Mouse (Mus musculus) lung, postnatal 25 days (tissue): Measurements from ENCODE around the gene Kazald1.
A peak's percentile ranks its signal among the peaks of the same experiment; 100 is the strongest.
"Not testable (repeated sequence)": the region's sequence is repeated elsewhere in the genome, so short reads cannot be mapped to it uniquely, and the experiment has no call there.

Source experiments
- DNase-seq: peaks from one replicate; pipeline ENCODE4 v3.0.0; 2022; ENCODE audit warnings: low spot score

Gene Kazald1

DNA sequence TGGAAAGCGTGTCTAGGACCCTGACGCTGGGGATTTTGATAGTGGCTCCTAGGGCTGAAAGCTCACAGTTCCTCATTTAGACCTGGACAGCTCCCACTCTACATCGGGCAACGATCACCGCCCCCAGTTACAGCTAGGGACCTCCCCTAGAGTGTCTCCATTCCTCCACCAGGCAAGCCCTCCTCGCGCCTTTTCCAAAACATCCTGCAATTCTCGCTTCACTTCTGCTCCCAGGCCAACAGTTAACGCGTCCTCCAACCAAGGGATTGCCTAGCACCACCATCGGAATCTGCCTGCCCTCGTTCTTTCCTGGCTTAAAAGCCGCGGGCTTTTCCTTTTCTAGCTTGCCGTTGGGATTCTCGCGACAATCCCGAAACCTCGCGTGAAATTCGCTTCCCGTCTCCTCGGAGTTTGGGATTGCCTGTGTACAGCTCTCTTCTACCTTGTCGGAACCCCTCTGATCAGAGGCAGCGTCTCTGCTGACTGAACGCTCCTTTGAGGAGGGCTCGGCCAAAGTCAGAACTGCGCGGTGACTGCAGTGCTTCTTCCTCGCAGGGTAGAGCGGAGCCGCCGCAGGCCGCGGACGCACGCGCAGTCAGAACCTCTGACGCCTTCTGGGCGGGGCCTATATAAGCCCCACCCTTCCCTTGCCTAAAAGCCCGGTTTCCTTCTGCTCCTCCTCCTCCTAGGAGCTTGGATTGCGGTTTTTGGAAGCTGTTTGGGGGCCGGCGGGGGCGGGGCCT, at the start of gene Kazald1:
Gene Kazald1, plus strand, starts transcription at position 662 of the 743 bp plus-strand sequence.
- peak; percentile 95 for DNase-seq

DNA sequence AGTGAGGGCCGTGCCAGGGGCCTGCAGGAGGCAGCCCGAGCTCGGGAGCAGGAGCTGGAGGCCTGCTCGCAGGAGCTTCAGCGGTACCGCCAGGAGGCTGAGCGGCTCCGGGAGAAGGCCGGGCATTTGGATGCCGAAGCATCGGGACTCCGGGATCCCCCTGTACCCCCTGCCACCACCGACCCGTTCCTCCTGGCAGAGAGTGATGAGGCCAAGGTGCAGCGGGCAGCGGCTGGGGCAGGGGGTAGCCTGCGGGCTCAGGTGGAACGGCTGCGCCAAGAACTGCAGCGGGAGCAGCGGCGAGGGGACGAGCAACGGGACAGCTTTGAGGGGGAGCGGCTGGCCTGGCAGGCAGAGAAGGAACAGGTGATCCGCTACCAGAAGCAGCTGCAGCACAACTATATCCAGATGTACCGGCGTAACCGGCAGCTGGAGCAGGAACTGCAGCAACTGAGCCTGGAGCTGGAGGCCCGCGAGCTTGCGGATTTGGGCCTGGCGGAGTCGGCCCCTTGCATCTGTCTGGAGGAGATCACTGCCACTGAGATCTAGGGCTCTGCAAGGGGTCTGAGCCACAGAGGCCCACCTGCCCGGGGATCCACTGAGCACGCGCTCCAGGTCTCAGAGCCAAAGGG, 49.0 kb upstream of the Kazald1 start:
- no peak for DNase-seq

DNA sequence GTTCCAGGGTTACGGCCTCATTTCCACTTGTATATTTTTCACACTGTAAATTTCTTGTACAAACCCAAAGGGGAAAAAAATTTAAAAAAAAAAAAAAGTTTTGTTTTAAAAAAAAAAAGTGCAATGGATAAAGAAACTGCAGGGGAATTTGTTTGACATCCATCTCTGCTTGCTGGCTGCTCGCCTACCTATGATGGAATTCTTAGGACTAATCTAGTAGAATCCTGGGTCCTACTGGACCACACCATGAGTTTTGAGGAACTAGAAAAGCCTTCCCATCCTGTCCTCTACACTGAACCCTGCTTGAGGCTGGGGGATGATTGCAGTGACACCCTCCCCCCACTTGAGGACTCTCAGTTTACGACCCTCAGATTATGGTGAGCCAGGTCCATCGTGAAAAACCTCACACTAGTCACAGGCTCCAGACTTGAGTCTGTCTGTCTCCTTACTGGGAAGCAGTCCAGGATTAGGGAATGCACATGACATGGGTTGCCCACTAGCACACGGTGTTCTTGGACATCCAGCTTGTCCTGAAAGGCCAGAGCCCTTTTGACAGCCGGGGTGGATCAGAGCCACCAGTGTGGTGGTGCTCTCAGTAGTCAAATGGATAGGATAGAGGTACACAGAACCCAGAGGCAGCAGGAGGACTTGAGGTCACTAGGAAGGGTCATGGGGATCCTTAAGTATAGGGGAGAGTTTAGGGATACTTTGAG, 47.9 kb upstream of the Kazald1 start:
- no peak for DNase-seq

DNA sequence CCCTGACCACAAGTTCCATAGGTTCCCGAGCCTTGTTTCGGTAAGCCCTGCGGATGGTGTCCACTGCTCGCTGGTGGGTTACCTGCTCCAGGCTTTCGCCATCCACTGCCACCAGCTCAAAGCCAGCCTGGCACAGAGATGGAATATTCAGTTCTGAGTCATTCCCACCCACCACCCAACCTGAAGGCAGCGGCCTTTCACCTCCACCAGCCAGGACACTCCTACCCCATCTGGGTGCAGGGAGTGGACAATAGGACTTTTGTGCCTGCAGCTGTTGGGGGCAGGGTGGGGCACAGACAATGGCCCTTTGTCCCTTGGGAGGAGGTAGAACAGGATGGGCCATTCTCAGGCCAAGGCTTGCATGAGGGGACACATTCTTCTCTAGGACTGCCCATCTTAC, 47.2 kb upstream of the Kazald1 start:
- no peak for DNase-seq

DNA sequence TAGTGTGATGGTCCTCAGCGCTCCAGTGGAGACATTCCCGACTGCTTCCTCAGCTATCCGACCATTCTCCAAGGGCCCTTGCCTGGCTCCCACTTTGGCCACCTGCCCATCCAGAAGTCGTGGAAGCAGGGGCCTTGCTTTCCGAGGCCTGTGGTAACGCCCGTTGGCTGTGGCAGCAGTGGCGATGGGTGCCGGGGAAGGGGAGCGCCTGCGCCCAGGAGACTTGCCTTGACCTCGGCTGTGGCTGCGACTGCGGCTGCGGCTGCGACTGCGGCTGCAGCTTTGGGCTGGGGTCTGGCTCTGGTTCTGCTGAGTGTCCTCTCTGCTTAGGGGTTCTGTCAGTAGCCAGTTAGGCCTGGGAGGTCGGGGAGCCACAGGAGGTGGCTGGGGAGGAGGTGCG, 46.3 kb upstream of the Kazald1 start:
- DNase-seq = no peak

DNA sequence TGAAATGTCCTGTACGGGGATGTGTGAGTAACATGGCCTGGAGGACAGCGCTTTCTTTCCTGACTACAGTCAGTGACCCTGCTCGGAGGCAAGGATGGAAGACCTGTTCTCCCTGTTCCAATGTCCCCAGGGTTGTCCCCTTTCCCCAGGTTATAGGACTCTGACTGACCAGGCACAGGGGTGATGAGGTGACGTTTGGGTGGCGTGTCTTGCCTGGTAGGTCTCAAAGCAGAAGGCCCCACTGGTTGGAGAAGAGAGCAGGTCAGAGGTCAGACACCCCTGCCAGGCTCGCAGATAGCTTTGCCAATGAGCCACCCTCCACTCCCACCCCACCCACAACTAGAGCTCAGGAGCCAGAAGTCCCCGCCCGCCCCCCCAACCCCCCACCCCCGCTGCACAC, 45.5 kb upstream of the Kazald1 start:
- no peak for DNase-seq

DNA sequence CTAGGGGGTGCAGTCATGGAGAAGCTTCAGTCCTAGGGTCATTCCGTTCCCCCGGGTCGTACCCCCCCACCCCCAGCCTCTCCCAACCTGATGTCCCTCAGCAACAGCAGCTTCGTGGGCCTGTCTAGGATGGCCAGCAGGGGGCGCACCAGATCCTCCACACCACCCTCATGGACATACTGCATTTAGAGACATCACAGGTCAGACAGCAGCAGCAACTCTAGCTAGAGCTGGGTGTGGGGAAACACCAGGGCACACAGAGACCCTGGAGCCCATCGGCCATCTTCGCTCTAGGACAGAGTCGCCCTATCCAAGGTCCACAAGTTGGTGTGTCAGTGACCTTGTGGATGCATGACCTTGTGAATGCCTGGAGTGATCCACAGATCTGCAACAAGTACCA, 44.9 kb upstream of the Kazald1 start:
- peak; percentile 59 for DNase-seq

DNA sequence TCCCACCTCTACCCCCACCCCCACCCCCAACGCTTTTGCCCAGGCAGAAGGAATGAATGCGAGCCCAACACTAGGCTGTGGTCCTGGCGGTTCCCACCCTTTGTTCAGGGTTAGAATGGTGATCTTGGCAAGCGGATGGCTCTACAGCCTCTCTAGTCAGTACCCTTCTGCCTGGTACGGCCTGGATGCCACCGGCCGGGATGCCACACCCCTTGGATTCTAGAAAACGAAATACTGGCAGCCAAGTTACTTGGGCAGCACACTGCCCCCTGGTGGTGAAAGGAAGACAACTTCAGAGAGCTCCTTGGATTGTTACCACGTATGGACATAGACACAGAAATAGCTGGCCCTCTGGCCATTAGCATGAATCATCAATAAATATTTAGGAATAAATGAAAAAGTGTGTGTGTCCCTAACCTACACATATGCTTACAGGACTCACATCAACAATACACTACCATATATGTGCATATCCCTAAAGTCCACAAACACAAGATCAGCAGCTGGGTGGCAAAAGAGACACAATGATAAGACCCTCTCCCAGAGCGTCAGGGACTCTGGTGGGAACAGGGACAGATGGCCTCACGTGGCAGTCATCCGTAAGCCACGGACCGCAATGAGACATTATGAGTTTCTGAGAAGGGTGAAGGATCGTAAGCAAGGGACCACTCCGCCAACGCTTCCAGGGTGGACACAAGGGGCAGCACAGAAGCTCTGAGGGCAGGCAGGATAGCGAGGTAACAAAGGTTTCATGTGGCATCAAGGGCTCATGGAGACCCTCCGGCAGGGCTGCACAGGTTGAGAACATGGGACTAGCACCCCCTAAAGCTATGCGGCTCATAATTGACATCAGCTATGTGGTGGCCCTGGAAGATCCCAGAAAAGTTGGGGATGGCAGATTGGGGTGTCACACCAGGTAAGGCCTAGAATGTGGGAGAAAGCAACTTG, 44.0 kb upstream of the Kazald1 start:
- DNase-seq = peak; percentile 89

DNA sequence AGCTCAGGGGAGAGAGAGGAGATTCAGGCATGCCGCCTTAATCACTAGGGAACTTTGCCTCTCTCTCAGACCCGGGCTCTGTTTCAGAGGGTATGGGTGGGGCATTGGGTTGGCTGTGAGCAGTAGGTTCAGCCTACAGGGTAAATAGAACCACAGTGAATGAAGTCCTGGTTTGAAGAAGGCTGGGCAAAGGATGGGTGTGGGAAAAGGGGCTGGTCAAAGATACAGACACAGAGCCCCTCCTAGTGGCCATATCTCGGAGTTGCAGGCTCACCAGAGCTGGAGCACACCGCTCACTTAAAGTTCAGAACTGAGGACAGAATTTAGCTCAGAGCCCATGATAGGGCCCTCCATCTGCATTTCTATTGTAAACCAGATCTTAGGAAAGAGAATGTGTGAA, 43.3 kb upstream of the Kazald1 start:
- DNase-seq = peak; percentile 85

DNA sequence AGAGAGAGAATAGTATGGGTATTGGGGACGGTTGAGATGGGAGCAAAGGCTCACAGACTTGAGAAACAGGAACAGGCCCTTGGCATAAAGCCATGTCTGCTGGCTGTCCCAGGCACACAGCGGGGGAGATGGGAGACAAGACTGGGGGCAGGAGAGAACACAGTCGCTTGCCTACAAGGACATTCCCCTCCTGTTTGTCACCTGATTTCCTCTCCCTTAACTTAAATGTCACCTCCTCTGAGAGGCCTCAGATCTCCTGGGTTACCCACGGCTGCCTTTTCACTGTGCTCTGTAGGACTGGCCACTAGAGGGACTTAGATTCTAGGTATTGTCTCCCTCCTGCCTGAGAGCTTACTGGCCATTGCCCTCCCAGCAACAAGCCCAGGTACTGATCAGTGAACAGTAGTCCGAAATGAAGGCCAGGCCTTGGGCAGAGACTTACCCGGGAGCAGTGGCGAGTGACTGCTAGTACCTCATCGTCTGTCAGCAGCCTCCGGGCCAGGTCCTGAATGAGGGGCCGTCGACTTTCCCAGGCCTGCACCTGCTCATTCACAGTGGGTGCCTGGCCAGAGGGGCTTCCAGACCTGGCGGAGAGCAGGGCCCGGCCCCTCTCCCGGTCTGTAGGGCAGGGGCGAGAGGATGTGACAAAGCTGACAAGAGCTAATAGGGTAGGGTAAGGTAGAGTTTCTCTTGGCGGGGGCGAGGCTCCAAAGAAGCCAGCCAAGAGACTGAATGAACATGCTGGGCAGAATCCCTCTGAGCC, 42.3 kb upstream of the Kazald1 start:
- no peak for DNase-seq

DNA sequence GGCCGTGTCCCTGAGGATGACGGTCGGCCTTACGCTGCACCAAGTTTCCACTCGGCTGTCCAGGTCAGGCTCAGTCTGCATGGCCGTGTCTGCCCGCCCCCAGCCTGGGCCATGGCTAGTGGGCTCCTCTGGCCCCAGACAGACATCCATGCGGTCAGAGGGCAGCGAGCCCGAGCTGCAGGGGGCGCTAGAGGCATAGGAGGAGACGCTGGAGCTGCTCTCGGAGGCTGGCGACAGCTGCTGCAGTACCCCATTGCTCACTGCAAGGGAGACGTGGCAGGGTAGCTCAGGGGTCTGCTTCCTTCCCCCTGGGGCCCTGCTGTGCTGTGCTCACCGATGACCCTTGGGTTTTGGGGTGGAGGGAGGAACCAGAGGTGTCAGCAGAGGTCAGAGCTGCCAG, 38.2 kb upstream of the Kazald1 start:
- DNase-seq = peak; percentile 71

DNA sequence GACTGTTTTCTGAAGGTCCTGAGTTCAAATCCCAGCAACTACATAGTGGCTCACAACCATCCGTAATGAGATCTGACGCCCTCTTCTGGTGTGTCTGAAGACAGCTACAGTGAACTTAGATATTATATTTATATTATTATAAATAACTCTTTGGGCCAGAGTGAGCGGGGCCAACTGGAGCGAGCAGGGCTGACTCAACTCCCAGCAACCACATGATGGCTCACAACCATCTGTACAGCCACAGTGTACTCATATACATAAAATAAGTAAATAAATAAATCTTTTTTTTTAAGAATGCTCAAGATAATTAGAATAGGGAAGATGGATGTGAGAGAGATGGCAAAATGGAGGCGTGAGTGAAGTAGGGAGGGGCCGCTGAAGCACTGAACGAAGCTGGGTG, 36.8 kb upstream of the Kazald1 start:
- DNase-seq = not testable (repeated sequence)

DNA sequence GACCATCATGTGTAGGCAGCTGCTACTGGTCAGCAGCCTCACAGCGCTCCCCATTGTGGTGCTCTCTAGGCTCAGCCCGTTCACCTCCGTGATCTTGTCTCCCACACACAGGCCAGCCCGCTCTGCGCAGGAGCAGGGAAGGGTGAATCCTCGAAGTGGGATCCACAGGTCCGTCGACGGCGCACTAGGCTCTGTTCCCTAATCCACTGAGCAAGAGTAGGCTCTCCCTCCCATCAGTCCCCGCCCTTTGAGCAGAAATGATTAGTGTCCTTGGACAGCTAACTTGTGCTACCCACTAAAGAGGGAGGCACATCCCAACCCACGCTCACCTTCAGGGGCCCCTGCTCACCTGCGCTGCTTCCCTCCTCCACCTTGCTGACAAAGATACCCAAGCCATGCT, 34.8 kb upstream of the Kazald1 start:
- DNase-seq = no peak

DNA sequence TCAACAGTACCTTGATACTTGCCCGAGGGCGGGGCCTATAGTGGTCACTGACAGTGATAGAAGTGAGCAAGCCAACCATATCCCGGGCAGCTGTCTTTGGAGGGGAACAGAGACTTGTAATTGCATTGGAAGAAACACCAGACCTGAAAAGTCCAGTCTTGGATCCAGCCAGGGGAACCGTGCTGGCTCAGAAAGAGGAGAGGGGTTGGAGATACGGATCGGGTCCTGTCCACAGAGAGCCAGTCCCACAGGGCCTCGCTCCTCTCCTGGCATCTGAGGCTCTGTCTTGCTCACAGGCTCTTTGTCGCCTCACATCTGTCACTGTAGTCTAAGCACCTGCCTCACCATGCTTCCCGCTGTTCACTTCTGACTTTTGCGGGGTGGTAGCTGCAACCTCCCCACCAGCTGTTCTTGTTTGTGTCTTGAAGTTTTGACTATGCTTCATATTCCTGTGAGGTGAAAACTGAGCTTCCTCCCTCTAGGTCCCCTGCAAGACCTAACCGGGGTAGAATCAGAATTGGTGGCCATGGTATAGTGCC, 30.6 kb upstream of the Kazald1 start:
- no peak for DNase-seq

DNA sequence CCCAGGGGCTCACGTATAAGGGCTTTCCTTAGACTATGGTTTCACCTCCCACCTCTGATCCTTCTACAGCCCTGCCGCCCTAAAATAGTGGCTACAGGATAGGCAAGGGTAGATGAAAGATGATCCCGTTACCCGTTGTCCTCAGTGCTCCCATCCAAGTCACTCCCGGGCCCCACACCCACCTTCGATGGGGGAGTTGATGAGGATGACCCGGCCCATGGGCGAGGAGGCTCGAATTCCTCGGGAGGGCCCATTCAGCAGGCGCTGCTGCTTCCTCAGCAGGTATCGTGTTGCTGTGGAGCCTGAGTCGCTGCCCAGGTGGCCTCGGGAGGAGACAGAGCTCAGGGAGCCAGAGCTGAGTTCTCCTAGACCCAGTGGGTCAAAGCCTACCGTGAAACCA, 29.8 kb upstream of the Kazald1 start:
- no peak for DNase-seq

DNA sequence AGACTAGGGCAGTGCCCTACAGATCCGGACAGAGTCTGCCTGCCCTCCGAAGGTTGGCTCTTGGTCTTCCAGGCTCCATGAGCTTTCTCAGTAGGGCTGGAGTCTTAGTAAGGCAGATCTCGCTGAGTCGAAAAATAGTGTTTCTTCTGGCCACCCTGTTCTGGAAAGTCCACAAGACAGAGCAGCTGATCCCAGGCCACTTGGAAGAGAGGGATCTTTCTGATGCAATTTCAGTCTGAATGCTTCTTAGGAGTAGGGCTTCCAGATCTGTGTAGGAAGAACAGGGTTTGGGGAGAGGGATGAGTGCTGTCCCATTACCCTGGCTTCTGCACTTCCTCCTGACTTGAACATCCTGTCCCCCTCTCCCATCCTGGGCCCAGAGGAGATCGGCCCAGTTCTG, 29.4 kb upstream of the Kazald1 start, which contains the start of gene Pdzd7:
Gene Pdzd7, minus strand, starts transcription at position 67 of the 400 bp plus-strand sequence.
- no peak for DNase-seq

DNA sequence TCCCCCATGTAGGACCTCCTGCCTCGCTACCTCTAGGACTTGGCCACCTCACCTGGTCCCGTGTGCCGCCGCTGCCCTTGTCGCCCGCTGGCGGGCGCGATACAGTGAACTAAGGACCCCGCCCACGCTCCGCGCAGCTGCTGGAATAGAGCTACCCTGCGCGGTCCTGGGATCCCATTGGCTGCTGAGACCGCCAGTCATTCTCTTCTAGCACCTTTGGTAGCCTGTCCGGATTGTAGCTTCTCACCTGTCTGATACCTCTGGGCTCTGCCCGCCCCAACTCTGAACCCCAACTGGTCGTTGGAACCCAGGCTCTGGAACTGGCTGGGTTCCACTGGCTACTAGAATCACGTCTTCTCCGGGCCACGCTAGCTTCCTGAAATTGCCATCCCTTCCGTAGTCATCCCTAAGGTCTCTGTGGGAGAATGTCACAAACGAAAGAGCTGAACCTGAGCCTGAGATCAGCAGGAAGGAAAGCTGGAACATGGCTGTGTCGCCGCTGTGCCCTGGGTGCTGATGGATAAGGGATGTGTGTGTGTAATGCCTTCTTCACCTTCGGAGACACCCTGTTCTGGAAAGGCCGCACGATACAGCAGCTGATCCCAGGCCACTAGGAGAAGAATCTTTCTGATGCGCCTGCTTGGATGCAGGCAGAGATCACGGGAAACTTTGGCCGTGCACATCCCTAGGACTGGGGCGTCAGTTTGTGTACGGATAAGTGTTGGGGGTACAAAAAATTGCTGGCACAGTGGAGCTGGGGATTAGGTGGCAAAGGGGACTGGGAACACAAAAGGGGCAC, 28.3 kb upstream of the Kazald1 start:
- peak; percentile 94 for DNase-seq

DNA sequence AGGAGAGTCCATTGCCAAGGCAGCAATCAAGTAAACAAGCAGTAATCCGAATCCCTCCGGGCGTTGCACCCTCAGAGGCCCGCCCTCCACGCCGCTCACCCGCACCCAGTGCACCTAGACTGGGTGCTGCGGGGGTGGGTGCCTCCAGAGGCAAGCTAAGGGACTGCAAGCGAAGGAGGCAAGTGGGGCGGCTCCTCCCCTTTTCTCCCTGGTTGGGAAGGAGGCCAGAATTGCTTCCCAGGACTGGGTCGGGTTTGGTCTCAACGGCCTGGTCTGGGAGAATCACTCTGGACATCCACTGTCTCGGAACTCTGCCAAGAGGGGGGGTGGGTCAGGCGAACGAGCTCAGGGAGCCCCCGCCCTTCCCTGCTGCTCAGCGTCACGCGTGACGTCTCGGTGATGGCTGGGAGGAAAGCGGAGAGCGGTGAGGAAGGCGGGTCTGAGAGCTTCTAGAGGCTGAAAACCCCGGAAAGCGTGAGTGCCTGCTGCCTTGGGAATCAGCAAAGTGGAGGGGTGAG, 27.6 kb upstream of the Kazald1 start, which contains the start of gene Sfxn3:
Gene Sfxn3, plus strand, starts transcription at position 87 of the 518 bp plus-strand sequence.
- peak; percentile 95 for DNase-seq

DNA sequence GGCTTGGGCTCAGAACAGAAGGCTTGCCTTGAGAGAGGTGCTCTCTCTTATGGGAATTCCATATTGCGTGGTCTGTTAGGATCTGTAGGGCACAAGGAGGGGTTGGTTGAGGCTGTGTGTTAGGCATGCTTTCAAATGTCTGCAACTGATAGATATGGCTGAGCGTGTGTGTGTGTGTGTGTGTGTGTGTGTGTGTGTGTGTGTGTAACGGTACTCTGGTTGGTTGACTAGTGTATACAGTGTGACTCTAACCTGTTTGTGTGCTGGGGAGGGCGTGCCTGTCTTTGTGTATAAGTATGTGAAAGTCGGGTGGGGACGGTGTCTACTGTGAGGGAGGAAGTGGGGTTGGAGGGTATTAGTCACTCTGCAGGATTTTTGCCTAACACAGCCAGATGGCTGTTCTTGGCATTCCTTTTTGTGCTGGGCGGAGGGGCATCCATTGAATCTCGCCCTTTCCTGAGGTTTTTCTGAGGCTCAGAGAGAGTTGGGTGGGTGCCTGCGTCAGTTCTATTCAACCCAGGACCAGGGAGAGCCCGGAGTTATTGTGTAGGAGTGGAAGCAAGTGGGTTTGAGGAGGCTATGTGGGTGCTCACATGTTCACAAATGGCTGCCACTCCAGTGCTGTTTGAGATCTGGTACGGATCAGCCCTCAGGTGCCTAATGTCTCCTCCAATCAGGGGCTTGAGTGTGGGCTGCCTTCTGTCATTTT, 27.0 kb upstream of the Kazald1 start:
- peak; percentile 85 for DNase-seq
